Mouse (Mus musculus) liver, embryonic 15.5 days (tissue): ENCODE data around the gene F13b. TPM values are rescaled to one million over a fixed set of nuclear protein-coding genes. Genes with fewer than 3 reads are reported as not detected.

Experiments
- ATAC-seq: fragments of 200-750 bp; cut with Nextera tagmentation; 2 replicates; pipeline ENCODE4 v1.8.0; 2017; ENCODE audit warnings: moderate number of reproducible peaks, mild to moderate bottlenecking, moderate library complexity; ENCODE audit not compliant: insufficient read depth
- H3K27ac ChIP-seq: fragments of 300-500 bp; sonication (generic); replicated peaks from 2 replicates; pipeline ENCODE4 v1.5.1; 2015; ENCODE audit warnings: mild to moderate bottlenecking, inconsistent platforms
- H3K27me3 ChIP-seq: fragments of 300-500 bp; sonication (generic); 2 replicates; pipeline ENCODE4 v1.6.1; 2015; ENCODE audit warnings: mild to moderate bottlenecking, inconsistent platforms
- H3K36me3 ChIP-seq: fragments of 300-500 bp; sonication (generic); replicated peaks from 2 replicates; pipeline ENCODE4 v1.6.1; 2015; ENCODE audit warnings: moderate library complexity, mild to moderate bottlenecking, inconsistent platforms
- H3K4me1 ChIP-seq: fragments of 300-500 bp; sonication (generic); replicated peaks from 2 replicates; pipeline ENCODE4 v1.6.1; 2015; ENCODE audit warnings: inconsistent platforms
- H3K4me2 ChIP-seq: fragments of 300-500 bp; sonication (generic); 2 replicates; pipeline ENCODE4 v1.6.1; 2015; ENCODE audit warnings: moderate library complexity, mild to moderate bottlenecking, inconsistent platforms
- H3K4me3 ChIP-seq: fragments of 300-500 bp; sonication (generic); replicated peaks from 2 replicates; pipeline ENCODE4 v1.5.1; 2015; ENCODE audit warnings: mild to moderate bottlenecking, inconsistent platforms
- H3K9ac ChIP-seq: fragments of 300-500 bp; sonication (generic); 2 replicates; pipeline ENCODE4 v1.6.1; 2015; ENCODE audit warnings: moderate library complexity, mild to moderate bottlenecking, inconsistent platforms
- H3K9me3 ChIP-seq: fragments of 300-500 bp; sonication (generic); replicated peaks from 2 replicates; pipeline ENCODE4 v1.6.1; 2016; ENCODE audit warnings: inconsistent platforms
- WGBS: fragments of 180-500 bp; shearing (Covaris S2); methylation state at CpG from one replicate; pipeline ENCODE4 v1.1.7; 2015; ENCODE audit warnings: mixed read lengths; ENCODE audit not compliant: insufficient replicate concordance; 5-methylcytosine and 5-hydroxymethylcytosine counted together
- polyA plus RNA-seq: library from polyadenylated mRNA; unstranded; fragments of >200 nt; fragmentation: Nextera tagmentation; extraction: Ambion mirVana; gene quantifications from 2 replicates; pipeline ENCODE4 v1.2.1, GENCODE M21; 2015

F13b gene
- polyA plus RNA-seq = 25.9 and 29.4 TPM in 2 replicates

DNA sequence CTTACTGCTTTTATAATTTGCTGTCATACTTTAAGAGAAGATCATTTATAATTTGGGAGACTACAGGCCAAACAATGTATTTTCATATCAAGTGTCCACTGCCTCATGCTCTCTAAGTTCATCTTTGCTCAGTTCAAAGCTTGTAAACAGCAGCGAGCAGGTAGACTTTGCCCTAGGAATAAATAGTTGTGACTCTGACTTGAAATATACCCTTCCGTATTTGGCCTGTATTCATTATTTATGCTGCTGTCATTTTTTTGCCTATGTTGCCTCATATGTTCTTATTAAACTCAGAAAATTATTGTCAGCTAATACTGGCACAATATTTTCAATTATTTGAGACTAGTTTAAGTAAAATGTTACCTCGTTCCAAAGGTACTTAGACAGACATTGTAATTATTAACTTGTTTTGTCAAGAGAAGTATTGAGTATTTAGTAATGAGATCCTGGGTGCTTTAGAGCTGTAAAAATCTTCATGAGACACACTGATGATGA lies at the start of gene F13b:
Gene F13b (plus strand): TSS at position 445 of the 495 bp plus-strand sequence.
- Histone ChIP-seq H3K27me3 (no peaks in the 10 kb centered on the region), H3K36me3 (no peaks in the 10 kb centered on the region), H3K27ac (no peak within 1 kb of the TSS), H3K4me3 (0 out of 2 replicates have a peak within 1 kb of the TSS, but pooled peaks have one; percentile 10), H3K9me3 (no peaks in the 10 kb centered on the region), H3K4me2 (peak within 1 kb of the TSS; percentile 29; the same call in 1 of the 2 replicates), H3K4me1 (no peaks in the 10 kb centered on the region), H3K9ac (no peak within 1 kb of the TSS)
- 65% methylated on average over 3 of the region's 3 CpGs for WGBS
- peak; percentile 60; the same call in 1 of the 2 replicates for ATAC-seq

DNA sequence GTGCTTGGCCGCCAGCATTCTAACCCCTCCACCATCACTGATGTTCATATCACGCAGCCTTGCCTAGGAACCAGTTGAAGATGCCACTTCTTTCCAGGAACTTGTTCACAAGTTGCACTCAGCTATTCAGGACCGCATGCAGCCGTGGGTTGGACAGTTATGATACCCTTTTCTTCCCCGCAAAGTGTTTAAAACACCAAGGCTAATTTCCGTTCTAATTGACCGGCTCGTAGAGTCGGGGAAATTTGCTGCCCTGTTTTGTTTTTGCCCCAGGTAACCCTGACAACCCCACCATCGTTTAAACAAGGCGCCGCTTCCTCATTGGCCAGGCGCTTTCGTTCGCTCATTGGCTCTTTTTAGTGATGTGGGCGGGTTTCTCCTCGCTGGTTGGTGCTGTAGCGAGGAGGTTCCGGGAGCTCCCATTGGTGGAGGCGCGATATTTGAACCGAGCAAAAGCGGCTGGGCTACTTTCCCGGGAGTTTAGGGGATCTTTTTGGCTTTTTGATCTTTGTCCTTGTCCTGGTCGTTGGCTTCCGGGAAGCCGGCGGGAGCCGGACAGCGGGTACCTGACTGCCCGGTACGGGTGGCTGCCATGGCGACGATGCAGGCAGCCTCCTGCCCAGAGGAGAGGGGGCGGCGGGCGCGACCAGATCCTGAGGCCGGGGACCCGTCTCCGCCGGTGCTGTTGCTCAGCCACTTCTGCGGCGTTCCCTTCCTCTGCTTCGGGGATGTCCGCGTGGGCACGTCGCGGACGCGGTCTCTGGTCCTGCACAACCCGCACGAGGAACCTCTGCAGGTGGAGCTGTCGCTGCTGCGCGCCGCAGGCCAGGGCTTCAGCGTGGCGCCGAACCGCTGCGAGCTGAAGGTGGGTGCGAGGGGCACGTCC lies 46.9 kb upstream of the F13b start, which contains the start of gene Aspm:
Gene Aspm (plus strand): TSS at position 433 of the 886 bp plus-strand sequence.
- Histone ChIP-seq H3K36me3 (peaks cover 27% of the 10 kb centered on the region), H3K9me3 (no peaks in the 10 kb centered on the region), H3K9ac (peak within 1 kb of the TSS; percentile 85), H3K4me1 (peaks cover 31% of the 10 kb centered on the region), H3K4me3 (peak within 1 kb of the TSS; percentile 93), H3K27me3 (no peaks in the 10 kb centered on the region), H3K4me2 (peak within 1 kb of the TSS; percentile 70), H3K27ac (peak within 1 kb of the TSS; percentile 89)
- peak; percentile 97 for ATAC-seq
- WGBS = under 1% methylated on average over 63 of the region's 65 CpGs

DNA sequence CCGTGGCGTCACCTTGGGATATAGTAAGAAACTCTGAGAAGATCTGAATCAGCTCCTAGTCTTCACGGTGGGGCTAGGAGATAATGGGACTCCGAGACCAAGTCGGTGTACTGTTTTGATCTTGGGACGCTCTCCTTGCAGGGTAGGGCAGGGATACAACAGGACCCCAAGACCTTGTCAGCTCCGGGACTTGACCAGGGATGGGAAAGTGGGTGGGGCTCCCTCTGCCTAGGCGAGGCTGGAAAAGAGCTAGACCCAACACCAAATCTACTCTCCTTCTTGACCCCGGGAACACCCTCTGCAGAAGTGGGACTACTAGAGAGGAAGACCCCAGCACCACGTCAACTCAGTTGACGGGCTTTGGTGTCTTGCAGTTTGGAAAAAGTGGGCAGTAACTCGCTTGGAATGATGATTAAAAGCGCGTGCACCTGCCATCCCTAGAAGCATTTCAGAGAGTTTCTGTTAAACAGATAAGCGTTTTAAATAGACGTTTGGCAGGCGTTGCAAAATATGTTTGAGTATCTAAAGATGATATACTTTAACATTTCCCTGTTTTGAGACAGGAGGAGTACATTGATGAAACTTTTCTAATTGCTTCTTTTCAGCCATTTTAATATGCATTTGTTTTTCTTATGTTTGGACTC lies 46.2 kb upstream of the F13b start:
- no peaks in the 10 kb centered on the region for H3K9me3 ChIP-seq
- peak overlapping the region; percentile 85 for H3K9ac ChIP-seq
- H3K4me3 ChIP-seq = peak overlapping the region; percentile 93
- ATAC-seq = peak; percentile 40
- under 1% methylated on average over 17 of the region's 17 CpGs for WGBS
- peaks cover 31% of the 10 kb centered on the region for H3K4me1 ChIP-seq
- H3K27me3 ChIP-seq = no peaks in the 10 kb centered on the region
- peak overlapping the region; percentile 70 for H3K4me2 ChIP-seq
- peak overlapping the region; percentile 89 for H3K27ac ChIP-seq
- H3K36me3 ChIP-seq = peaks cover 32% of the 10 kb centered on the region

DNA sequence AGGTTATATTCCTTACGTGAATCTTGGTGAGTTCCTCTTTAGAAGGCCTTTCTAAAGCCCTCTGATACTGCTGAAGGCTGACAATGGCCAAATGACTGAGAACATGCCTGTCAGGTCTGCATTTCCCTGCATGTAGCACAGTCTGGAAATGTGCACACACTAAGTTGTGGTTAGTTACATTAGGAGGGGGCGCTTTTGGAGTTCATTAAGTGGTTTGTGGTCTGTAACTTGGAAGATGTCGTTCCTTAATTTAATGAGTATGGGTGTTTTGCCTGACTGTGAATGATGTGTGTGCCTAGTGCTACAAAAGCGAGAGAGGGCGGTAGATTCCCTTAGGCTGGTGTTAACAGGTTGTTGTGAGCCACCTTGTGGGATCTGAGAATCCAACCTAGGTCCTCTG lies 40.7 kb upstream of the F13b start:
- Histone ChIP-seq H3K27ac (no peak overlapping the region), H3K9ac (no peak overlapping the region; the same call in 1 of the 2 replicates), H3K36me3 (peaks cover 81% of the 10 kb centered on the region), H3K4me1 (peaks cover 25% of the 10 kb centered on the region), H3K4me2 (peak overlapping the region; percentile 41; the same call in 1 of the 2 replicates), H3K9me3 (no peaks in the 10 kb centered on the region), H3K4me3 (peak overlapping the region; percentile 17; the same call in 1 of the 2 replicates), H3K27me3 (no peaks in the 10 kb centered on the region)
- ATAC-seq = no peak
- WGBS = 61% methylated on average over 5 of the region's 5 CpGs

DNA sequence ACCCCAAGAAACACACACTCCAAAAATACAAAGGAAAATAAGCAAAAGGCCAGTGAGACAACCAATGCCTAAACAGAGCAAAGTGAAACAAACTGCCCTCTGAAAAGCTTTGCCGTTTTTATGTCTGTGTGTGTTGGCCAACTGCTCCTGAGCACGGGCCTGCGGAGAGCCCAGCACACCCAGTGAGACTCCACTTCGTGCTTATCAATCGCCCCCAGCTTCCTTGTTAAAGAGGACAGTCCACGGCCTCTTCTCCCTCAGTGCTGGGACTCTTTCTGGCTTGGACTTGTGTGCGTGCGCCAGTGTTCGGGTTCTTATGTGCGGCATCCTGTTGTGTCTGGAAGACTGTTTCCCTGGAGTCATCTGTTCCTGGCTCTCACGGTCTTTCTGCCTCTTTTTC lies 35.6 kb upstream of the F13b start:
- H3K27ac ChIP-seq = no peak overlapping the region
- H3K27me3 ChIP-seq = no peaks in the 10 kb centered on the region
- 54% methylated on average over 11 of the region's 11 CpGs for WGBS
- peaks cover 84% of the 10 kb centered on the region for H3K36me3 ChIP-seq
- peaks cover 4% of the 10 kb centered on the region for H3K4me1 ChIP-seq
- H3K9me3 ChIP-seq = no peaks in the 10 kb centered on the region
- H3K4me3 ChIP-seq = no peak overlapping the region
- 0 out of 2 replicates have a peak overlapping the region, but pooled peaks have one; percentile 5 for H3K4me2 ChIP-seq
- ATAC-seq = peak; percentile 83
- no peak overlapping the region for H3K9ac ChIP-seq

DNA sequence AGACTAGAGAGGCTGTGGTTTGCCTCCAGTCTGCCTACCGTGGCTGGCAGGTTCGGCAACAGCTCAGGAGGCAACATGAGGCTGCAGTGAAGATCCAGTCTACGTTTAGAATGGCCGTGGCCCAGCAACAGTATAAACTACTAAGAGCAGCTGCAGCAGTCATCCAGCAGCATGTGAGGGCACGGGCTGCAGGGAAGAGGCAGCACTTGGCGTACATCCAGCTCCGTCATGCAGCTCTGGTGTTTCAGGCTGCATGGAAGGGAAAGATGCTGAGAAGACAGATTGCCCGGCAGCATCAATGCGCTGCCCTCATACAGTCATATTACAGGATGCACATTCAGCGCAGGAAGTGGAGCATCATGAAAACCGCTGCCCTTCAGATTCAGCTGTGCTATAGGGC lies 22.6 kb upstream of the F13b start:
- WGBS = 91% methylated on average over 11 of the region's 11 CpGs
- no peak overlapping the region for H3K27ac ChIP-seq
- H3K4me2 ChIP-seq = no peak overlapping the region
- no peaks in the 10 kb centered on the region for H3K27me3 ChIP-seq
- peaks cover 93% of the 10 kb centered on the region for H3K36me3 ChIP-seq
- H3K9me3 ChIP-seq = no peaks in the 10 kb centered on the region
- no peak overlapping the region for H3K4me3 ChIP-seq
- no peak for ATAC-seq
- no peak overlapping the region for H3K9ac ChIP-seq
- no peaks in the 10 kb centered on the region for H3K4me1 ChIP-seq

DNA sequence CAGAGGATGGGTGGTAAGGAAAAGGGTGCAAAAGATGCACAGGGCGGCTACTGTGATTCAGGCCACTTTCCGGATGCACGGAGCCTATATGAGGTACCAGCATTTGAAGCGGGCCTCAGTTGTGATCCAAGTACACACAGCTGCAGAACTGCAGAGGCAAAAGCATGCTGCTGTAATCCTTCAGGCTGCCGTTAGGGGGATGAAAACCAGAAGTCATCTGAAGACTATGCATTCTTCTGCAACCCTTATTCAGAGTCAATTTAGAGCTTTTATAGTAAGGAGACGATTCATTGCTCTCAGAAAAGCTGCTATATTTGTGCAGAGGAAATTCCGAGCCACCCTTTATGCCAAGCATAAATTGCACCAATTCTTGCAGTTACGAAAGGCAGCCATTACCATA lies 21.3 kb upstream of the F13b start:
- Histone ChIP-seq H3K9ac (no peak overlapping the region), H3K9me3 (no peaks in the 10 kb centered on the region), H3K4me1 (no peaks in the 10 kb centered on the region), H3K27me3 (no peaks in the 10 kb centered on the region), H3K4me2 (no peak overlapping the region), H3K27ac (no peak overlapping the region), H3K4me3 (no peak overlapping the region), H3K36me3 (peaks cover 92% of the 10 kb centered on the region)
- 87% methylated on average over 8 of the region's 8 CpGs for WGBS
- ATAC-seq = no peak

DNA sequence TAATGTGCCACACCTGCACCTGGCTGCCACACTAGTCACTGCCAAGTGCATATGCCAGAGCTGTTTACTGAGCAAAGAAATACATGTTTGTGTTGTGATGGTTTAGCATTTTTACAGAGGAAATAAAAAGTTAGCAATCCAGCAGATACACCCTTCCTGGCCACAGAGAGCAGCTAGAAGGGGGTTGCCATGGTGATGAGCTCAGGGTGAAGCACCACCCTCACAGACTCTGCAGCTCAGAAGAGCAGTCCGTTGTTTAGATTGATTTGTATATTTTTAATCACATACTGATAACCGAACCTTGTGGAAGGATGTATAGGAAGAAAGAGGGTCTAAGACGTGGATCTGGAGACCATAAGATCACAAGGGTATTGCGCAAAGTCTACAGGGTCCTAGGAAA lies 20.4 kb upstream of the F13b start:
- ATAC-seq = no peak
- H3K4me2 ChIP-seq = no peak overlapping the region
- no peak overlapping the region for H3K4me3 ChIP-seq
- H3K27me3 ChIP-seq = no peaks in the 10 kb centered on the region
- H3K4me1 ChIP-seq = no peaks in the 10 kb centered on the region
- H3K27ac ChIP-seq = no peak overlapping the region
- H3K9ac ChIP-seq = no peak overlapping the region
- 84% methylated on average over 4 of the region's 4 CpGs for WGBS
- H3K9me3 ChIP-seq = no peaks in the 10 kb centered on the region
- peaks cover 90% of the 10 kb centered on the region for H3K36me3 ChIP-seq

DNA sequence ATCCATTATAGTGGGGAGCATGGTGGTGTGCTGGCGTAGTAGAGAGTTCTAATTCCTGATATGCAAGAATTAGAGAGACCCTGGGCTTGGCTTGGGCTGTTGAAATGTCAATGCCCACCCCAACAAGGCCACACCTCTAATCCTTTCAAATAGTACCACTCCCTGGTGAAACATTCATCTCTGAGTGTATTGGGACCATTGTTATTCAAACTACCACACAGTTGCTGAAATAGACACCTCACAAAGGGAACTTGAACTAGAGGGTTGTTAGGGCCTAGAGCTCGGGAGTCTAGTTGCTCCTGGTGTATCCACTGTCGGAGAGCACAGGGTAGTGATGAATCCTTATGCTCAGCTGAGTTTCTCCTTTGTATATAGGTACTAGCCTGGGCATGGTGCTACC lies 6.9 kb upstream of the F13b start:
- no peaks in the 10 kb centered on the region for H3K9me3 ChIP-seq
- WGBS = 79% methylated on average over 3 of the region's 3 CpGs
- no peak for ATAC-seq
- no peak overlapping the region for H3K9ac ChIP-seq
- H3K27me3 ChIP-seq = no peaks in the 10 kb centered on the region
- H3K4me3 ChIP-seq = no peak overlapping the region
- H3K4me2 ChIP-seq = no peak overlapping the region
- peaks cover 54% of the 10 kb centered on the region for H3K36me3 ChIP-seq
- H3K4me1 ChIP-seq = no peaks in the 10 kb centered on the region
- no peak overlapping the region for H3K27ac ChIP-seq

DNA sequence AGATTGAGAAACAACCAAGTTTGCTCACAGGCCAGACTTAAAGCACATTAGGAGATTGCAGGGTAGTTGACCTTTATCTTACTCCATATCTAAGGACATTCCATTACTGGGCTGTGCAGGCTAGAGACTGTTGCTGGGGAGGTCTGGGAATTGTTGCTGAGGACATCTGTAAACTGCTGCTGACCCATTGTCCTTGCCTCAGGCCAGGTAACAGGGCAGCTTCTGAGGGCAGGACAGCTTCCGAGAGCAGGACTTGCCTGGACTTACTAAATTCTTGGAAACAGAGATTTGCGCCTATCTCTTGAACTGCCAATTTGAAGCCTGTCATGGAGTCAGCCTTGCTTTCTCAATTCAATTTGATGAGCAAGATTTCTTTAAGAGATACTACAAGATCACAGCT lies 6.1 kb upstream of the F13b start:
- no peak for ATAC-seq
- H3K36me3 ChIP-seq = peaks cover 46% of the 10 kb centered on the region

DNA sequence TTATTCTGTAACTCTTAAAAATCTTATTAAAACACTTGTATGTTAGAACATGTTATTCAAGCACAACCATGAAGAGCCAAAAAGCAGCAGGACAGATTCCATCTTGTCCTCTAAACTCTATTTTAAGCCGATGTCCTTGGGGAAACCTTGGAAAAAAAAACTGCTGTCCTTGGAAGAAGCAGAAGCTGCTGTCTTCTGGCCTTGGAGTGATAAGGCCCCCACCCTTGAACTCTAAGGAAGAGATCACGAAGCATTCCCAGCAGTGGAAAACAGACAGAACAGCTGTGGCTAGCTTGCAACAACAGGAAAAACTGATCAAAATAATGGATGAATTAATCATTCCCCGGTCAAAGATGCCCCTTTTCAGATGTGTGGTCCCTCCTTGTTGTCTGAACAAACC lies 5.3 kb upstream of the F13b start:
- no peak for ATAC-seq
- peaks cover 39% of the 10 kb centered on the region for H3K36me3 ChIP-seq

More for the DNA sequence above, 6.1 kb upstream of the F13b start:
- H3K9me3 ChIP-seq = no peaks in the 10 kb centered on the region
- no peak overlapping the region for H3K4me2 ChIP-seq
- no peaks in the 10 kb centered on the region for H3K4me1 ChIP-seq
- no peak overlapping the region for H3K4me3 ChIP-seq
- no peaks in the 10 kb centered on the region for H3K27me3 ChIP-seq
- H3K27ac ChIP-seq = no peak overlapping the region
- 83% methylated on average over 2 of the region's 2 CpGs for whole genome bisulfite sequencing
- H3K9ac ChIP-seq = no peak overlapping the region

More for the DNA sequence above, 5.3 kb upstream of the F13b start:
- Histone ChIP-seq H3K9ac (no peak overlapping the region), H3K4me2 (no peak overlapping the region), H3K27me3 (no peaks in the 10 kb centered on the region), H3K4me3 (no peak overlapping the region), H3K9me3 (no peaks in the 10 kb centered on the region), H3K27ac (no peak overlapping the region), H3K4me1 (no peaks in the 10 kb centered on the region)
- 75% methylated on average over 3 of the region's 3 CpGs for WGBS
